Mouse (Mus musculus) heart, adult 2 months (tissue): Measurements from ENCODE around the gene Rnf213. TPM values are rescaled to one million over a fixed set of nuclear protein-coding genes. Genes with fewer than 3 reads are reported as not detected.
"Not testable (repeated sequence)": the region's sequence is repeated elsewhere in the genome, so short reads cannot be mapped to it uniquely, and the experiment has no call there.

Experiments used
- DNase-seq, 2 experiments: peaks; one replicate each; pipeline ENCODE4 v3.0.0; 2021
- H3K27ac ChIP-seq: fragments of 200-600 bp; 2 replicates; pipeline ENCODE4 v1.8.1; 2022
- H3K27me3 ChIP-seq: fragments of 200-500 bp; 2 replicates; pipeline ENCODE4 v1.6.1; 2012; ENCODE audit warnings: mild to moderate bottlenecking, low read length, inconsistent platforms, mixed read lengths; ENCODE audit not compliant: control insufficient read depth, insufficient read depth
- H3K36me3 ChIP-seq: fragments of 200-500 bp; 2 replicates; pipeline ENCODE4 v1.6.1; 2012; ENCODE audit warnings: low read length, inconsistent platforms; ENCODE audit not compliant: control insufficient read depth, insufficient read depth
- H3K4me1 ChIP-seq: fragments of 200-500 bp; 2 replicates; pipeline ENCODE4 v1.6.1; 2011; ENCODE audit warnings: low read length; ENCODE audit not compliant: control insufficient read depth, insufficient read depth
- H3K4me3 ChIP-seq: fragments of 200-600 bp; 2 replicates; pipeline ENCODE4 v1.8.1; 2022
- H3K79me2 ChIP-seq: fragments of 200-500 bp; replicated peaks from 2 replicates; pipeline ENCODE4 v1.6.1; 2012; ENCODE audit warnings: mild to moderate bottlenecking, inconsistent platforms, low read length, moderate library complexity, mixed read lengths; ENCODE audit not compliant: control insufficient read depth, insufficient read depth
- H3K9ac ChIP-seq: fragments of 200-500 bp; 2 replicates; pipeline ENCODE4 v1.6.1; 2012; ENCODE audit warnings: low read depth, mild to moderate bottlenecking, control low read depth, inconsistent platforms, low read length, mixed read lengths
- CTCF ChIP-seq: fragments of 200-600 bp; IDR thresholded peaks from 2 replicates; pipeline ENCODE4 v1.8.1; 2022; ENCODE audit warnings: antibody characterized with exemption, mild to moderate bottlenecking, moderate library complexity
- EP300 ChIP-seq: fragments of 200-500 bp; IDR thresholded peaks from 2 replicates; pipeline ENCODE4 v1.6.1; 2011; ENCODE audit warnings: low read depth, low read length, control low read depth; ENCODE audit not compliant: insufficient read depth
- POLR2A ChIP-seq: fragments of 200-500 bp; IDR thresholded peaks from 2 replicates; pipeline ENCODE4 v1.6.1; 2011; ENCODE audit warnings: mild to moderate bottlenecking, low read depth, low read length, control low read depth; ENCODE audit not compliant: insufficient read depth
- WGBS: fragments of 180-500 bp; shearing (Covaris S2); methylation state at CpG from one replicate; pipeline ENCODE4 v1.1.7; 2018; 5-methylcytosine and 5-hydroxymethylcytosine counted together
- intact Hi-C: fragments of 180-260 bp; cut with DNase I; formaldehyde crosslinking; loops from one replicate; pipeline ENCODE4 v1.15.1; 2025
- polyA plus RNA-seq: library from polyadenylated mRNA; depleted of rRNA; stranded (reverse); fragments of >200 nt; gene quantifications from 2 replicates; pipeline ENCODE4 v1.2.3, GENCODE M21; 2012
- total RNA-seq, 2 experiments: library from RNA; stranded (reverse); gene quantifications; 2 replicates each; pipeline ENCODE4 v1.2.3; 2021

Rnf213 gene
- total and polyA plus RNA-seq, 3 experiments, result 10.4 to 13.1 (median 12.0) TPM

DNA sequence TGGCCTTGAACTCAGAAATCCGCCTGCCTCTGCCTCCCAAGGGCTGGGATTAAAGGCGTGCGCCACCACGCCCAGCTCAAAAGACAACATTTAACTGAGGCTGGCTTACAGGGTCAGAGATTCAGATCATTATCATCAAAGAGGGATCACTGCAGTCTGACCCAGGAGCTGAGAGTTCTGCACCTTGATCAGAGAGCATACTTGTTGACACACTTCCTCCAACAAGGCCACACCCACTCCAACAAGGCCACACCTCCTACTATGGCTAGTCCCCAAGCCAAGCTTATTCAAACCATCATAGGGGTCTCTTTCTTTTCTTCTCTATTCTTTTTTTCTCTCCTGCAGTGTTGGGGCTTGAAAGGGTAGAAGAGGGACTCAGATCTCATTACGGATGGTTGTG, 6.6 kb upstream of the Rnf213 start:
- H3K4me1 ChIP-seq, result peaks cover 6% of the 10 kb centered on the region
- intact Hi-C loops, result no loop called here
- TF ChIP-seq EP300 (no peak), CTCF (no peak), POLR2A (no peak)
- H3K79me2 ChIP-seq, result no peaks in the 10 kb centered on the region
- 97% methylated on average over 5 of the region's 5 CpGs for WGBS
- H3K27ac ChIP-seq, result no peak overlapping the region
- no peak overlapping the region for H3K4me3 ChIP-seq
- H3K27me3 ChIP-seq, result no peaks in the 10 kb centered on the region
- no peak overlapping the region for H3K9ac ChIP-seq
- no peak for DNase-seq
- no peaks in the 10 kb centered on the region for H3K36me3 ChIP-seq

- peaks cover 12% of the 10 kb centered on the region for H3K4me1 ChIP-seq
- H3K27ac ChIP-seq, H3K4me3 ChIP-seq, H3K27me3 ChIP-seq, DNase-seq, H3K79me2 ChIP-seq, H3K36me3 ChIP-seq, H3K9ac ChIP-seq, intact Hi-C loops: not testable (repeated sequence)
- 32% methylated on average over 3 of the region's 3 CpGs for WGBS
Measured at GRCm38 (mm10) chr11:119387273-119387672, 5.6 kb upstream of the Rnf213 start.

DNA sequence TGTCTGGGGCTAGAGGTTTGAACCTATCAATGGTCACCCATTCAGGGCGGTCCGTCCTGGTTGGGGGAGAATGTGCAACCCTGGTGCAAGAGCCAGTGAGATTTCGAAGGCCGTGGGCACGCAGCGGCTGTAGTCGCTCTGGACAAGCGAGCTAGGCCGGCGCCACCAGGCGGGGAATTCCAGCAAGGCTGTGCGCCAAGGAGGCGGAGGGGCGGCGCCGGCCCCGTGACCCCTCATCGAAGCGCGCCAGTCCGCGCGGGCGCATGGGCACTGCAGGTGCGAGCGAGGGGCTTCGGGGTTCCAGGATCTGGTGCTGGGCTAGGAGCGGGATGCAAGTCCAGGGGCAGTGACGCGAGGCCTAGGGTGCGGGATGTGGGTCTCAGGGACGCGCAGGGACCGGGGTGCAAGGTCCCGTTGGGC, 3.0 kb upstream of the Rnf213 start:
- Histone ChIP-seq H3K9ac (peak overlapping the region; percentile 96), H3K79me2 (no peaks in the 10 kb centered on the region), H3K4me1 (peaks cover 13% of the 10 kb centered on the region), H3K27ac (peak overlapping the region; percentile 99), H3K4me3 (peak overlapping the region; percentile 63), H3K36me3 (no peaks in the 10 kb centered on the region), H3K27me3 (no peaks in the 10 kb centered on the region)
- TF ChIP-seq CTCF (peak; percentile 67), EP300 (0 out of 2 replicates have a peak, but pooled peaks have one; percentile 38), POLR2A (no peak; the same call in 1 of the 2 replicates)
- DNase-seq, result peak in 1 of 2 experiments; percentile 90
- intact Hi-C loops, result no loop called here
- under 1% methylated on average over 35 of the region's 35 CpGs for WGBS

GRCm38 (mm10) chr11:119390271-119391231, 2.3 kb upstream of the Rnf213 start:
- TF ChIP-seq EP300 (0 out of 2 replicates have a peak, but pooled peaks have one; percentile 40), POLR2A (peak; percentile 78), CTCF (0 out of 2 replicates have a peak, but pooled peaks have one; percentile 7)
- WGBS, result 2% methylated on average over 53 of the region's 53 CpGs
- Histone ChIP-seq H3K27ac (peak overlapping the region; percentile 99), H3K9ac (peak overlapping the region; percentile 96), H3K79me2 (0 out of 2 replicates have a peak, but pooled peaks cover 2% of the 10 kb centered on the region), H3K4me3 (peak overlapping the region; percentile 63), H3K27me3 (no peaks in the 10 kb centered on the region), H3K36me3 (no peaks in the 10 kb centered on the region), H3K4me1 (peaks cover 16% of the 10 kb centered on the region)
- DNase-seq, result peak; percentile 88 to 90
- intact Hi-C loops, result no loop called here

- H3K9ac ChIP-seq, result 0 out of 2 replicates have a peak overlapping the region, but pooled peaks have one; percentile 14
- H3K27me3 ChIP-seq, result no peaks in the 10 kb centered on the region
- peak in 1 of 2 experiments; percentile 31 for DNase-seq
- H3K79me2 ChIP-seq, result 0 out of 2 replicates have a peak, but pooled peaks cover 3% of the 10 kb centered on the region
- no peaks in the 10 kb centered on the region for H3K36me3 ChIP-seq
- peaks cover 23% of the 10 kb centered on the region for H3K4me1 ChIP-seq
- WGBS, result 50% methylated on average over 7 of the region's 7 CpGs
- H3K27ac ChIP-seq, result peak overlapping the region; percentile 99
- TF ChIP-seq EP300 (no peak), POLR2A (no peak), CTCF (no peak)
- intact Hi-C loops, result no loop called here
- peak overlapping the region; percentile 63 for H3K4me3 ChIP-seq
Measured at GRCm38 (mm10) chr11:119391386-119392000, 1.4 kb upstream of the Rnf213 start.
